In genomic region chr4:106313070-106313469, GRCm38 (mm10) we compare ENCODE assay signal across 21 mouse cellular contexts. TPM values are rescaled to one million over a fixed set of nuclear protein-coding genes. Genes with fewer than 3 reads are reported as not detected.
DNase-seq lines count a peak whose midpoint lies in the region; ATAC-seq and TF ChIP-seq lines count a peak whose summit lies in the region.
"Had no signal": no experiment of that assay in that cellular context is flagged by ENCODE, and none has a peak within 500 bp of the region (broad histone marks: within the 10 kb centered on the region; RNA-seq: fewer than 3 reads in every experiment).

No protein-coding gene starts in this region.

- TF ChIP-seq EP300 in liver, postnatal 0 days (IDR thresholded peaks at IDR 0.05; ENCODE audit: low read depth), result no peak

- no peak overlapping the region for H3K9ac ChIP-seq in liver, embryonic 15.5 days
- H3K9ac ChIP-seq in liver, postnatal 0 days (replicated peaks), result no peak overlapping the region
- H3K9ac ChIP-seq in hindbrain, embryonic 13.5 days, result no peak overlapping the region
- H3K9ac ChIP-seq: forebrain, embryonic 15.5 days; lung, embryonic 15.5 days; neural tube, embryonic 15.5 days had no signal

- H3K9me3 ChIP-seq in liver, embryonic 15.5 days (replicated peaks), result no peaks in the 10 kb centered on the region
- peaks cover 3% of the 10 kb centered on the region; the same call in 1 of the 2 replicates for H3K9me3 ChIP-seq in liver, postnatal 0 days (ENCODE audit: low read length)
- no peaks in the 10 kb centered on the region for H3K9me3 ChIP-seq in hindbrain, embryonic 13.5 days
- H3K9me3 ChIP-seq: forebrain, embryonic 15.5 days; limb, embryonic 10.5 days; lung, embryonic 15.5 days; neural tube, embryonic 15.5 days had no signal

- TF ChIP-seq CTCF in liver, postnatal 0 days (IDR thresholded peaks at IDR 0.05; ENCODE audit: low read depth), result no peak

- ATAC-seq in liver, embryonic 15.5 days (ENCODE audit: insufficient read depth), result no peak
- no peak for ATAC-seq in liver, postnatal 0 days
- ATAC-seq in hindbrain, embryonic 13.5 days (ENCODE audit: low FRiP score), result no peak
- ATAC-seq: forebrain, embryonic 15.5 days; midbrain, embryonic 16.5 days had no signal

- no peaks in the 10 kb centered on the region for H3K36me3 ChIP-seq in liver, embryonic 15.5 days (replicated peaks)
- H3K36me3 ChIP-seq in liver, postnatal 0 days (replicated peaks; ENCODE audit: insufficient read depth, low read length), result no peaks in the 10 kb centered on the region
- no peaks in the 10 kb centered on the region for H3K36me3 ChIP-seq in hindbrain, embryonic 13.5 days
- H3K36me3 ChIP-seq: forebrain, embryonic 15.5 days; limb, embryonic 10.5 days; lung, embryonic 15.5 days; neural tube, embryonic 15.5 days had no signal

- no peaks in the 10 kb centered on the region for H3K27me3 ChIP-seq in liver, embryonic 15.5 days
- no peaks in the 10 kb centered on the region for H3K27me3 ChIP-seq in liver, postnatal 0 days (ENCODE audit: insufficient read depth, low read length)
- no peaks in the 10 kb centered on the region for H3K27me3 ChIP-seq in hindbrain, embryonic 13.5 days
- H3K27me3 ChIP-seq: forebrain, embryonic 15.5 days; lung, embryonic 15.5 days; neural tube, embryonic 15.5 days had no signal

- 71% methylated on average over 8 of the region's 8 CpGs for WGBS in liver, embryonic 15.5 days (ENCODE audit: insufficient replicate concordance)
- WGBS in liver, postnatal 0 days (ENCODE audit: insufficient replicate concordance), result 71% methylated on average over 8 of the region's 8 CpGs
- WGBS in hindbrain, embryonic 13.5 days, result 89% methylated on average over 8 of the region's 8 CpGs

- H3K4me1 ChIP-seq in liver, embryonic 15.5 days (replicated peaks), result peaks cover 39% of the 10 kb centered on the region
- H3K4me1 ChIP-seq in liver, postnatal 0 days (ENCODE audit: insufficient read depth), result peaks cover 25% of the 10 kb centered on the region
- H3K4me1 ChIP-seq in hindbrain, embryonic 13.5 days (replicated peaks), result peaks cover 19% of the 10 kb centered on the region

- H3K27ac ChIP-seq in liver, embryonic 15.5 days (replicated peaks), result 0 out of 2 replicates have a peak overlapping the region, but pooled peaks have one; percentile 20
- no peak overlapping the region for H3K27ac ChIP-seq in liver, postnatal 0 days (ENCODE audit: low read depth)
- no peak overlapping the region for H3K27ac ChIP-seq in hindbrain, embryonic 13.5 days
- H3K27ac ChIP-seq: forebrain, embryonic 15.5 days; kidney, postnatal 0 days; layer of hippocampus, adult 2 months; limb, embryonic 10.5 days; lung, embryonic 15.5 days; neural tube, embryonic 15.5 days had no signal

- no peak for DNase-seq in liver, postnatal 0 days
- peak; percentile 37 for DNase-seq in T-cell, adult 2 months (ENCODE audit: low spot score)
- peak; percentile 49 to 54 for DNase-seq in natural killer cell, adult 2 months (ENCODE audit: low spot score in 2 of 2)
- peak; percentile 50 for DNase-seq in thymus, postnatal 4 days
- DNase-seq in layer of hippocampus, adult 11-12 months (ENCODE audit: low spot score), result no peak
- DNase-seq: cerebellum, adult 9-10 months; kidney, adult 2 months; lung, postnatal 4 days; right cerebral cortex, adult 18-20 months; right cerebral cortex, postnatal 4 days had no signal

- no peak overlapping the region for H3K4me3 ChIP-seq in liver, embryonic 15.5 days (replicated peaks)
- no peak overlapping the region for H3K4me3 ChIP-seq in liver, postnatal 0 days (ENCODE audit: low read depth, low read length)
- no peak overlapping the region for H3K4me3 ChIP-seq in hindbrain, embryonic 13.5 days
- H3K4me3 ChIP-seq: forebrain, embryonic 15.5 days; layer of hippocampus, adult 2 months; limb, embryonic 10.5 days; lung, embryonic 15.5 days; myocyte; neural tube, embryonic 15.5 days had no signal

- H3K4me2 ChIP-seq in liver, embryonic 15.5 days, result no peak overlapping the region
- no peak overlapping the region for H3K4me2 ChIP-seq in liver, postnatal 0 days (ENCODE audit: low read depth, low read length)
- H3K4me2 ChIP-seq in hindbrain, embryonic 13.5 days, result no peak overlapping the region
- H3K4me2 ChIP-seq: forebrain, embryonic 15.5 days; heart, embryonic 11.5 days; lung, embryonic 15.5 days; neural tube, embryonic 15.5 days had no signal

RNA-seq across cellular contexts. Expression of gene Usp24, which starts 2.9 kb away (rescaled TPM):
- 5.1 and 6.2 TPM in 2 replicates for polyA plus RNA-seq in liver, embryonic 15.5 days (2015; fragmentation: Nextera tagmentation; extraction: Ambion mirVana)
- polyA plus RNA-seq in liver, postnatal 0 days (2015; fragmentation: Nextera tagmentation; extraction: Ambion mirVana), result 4.7 TPM in 2 replicates
- 6.9 and 7.1 TPM in 2 replicates for polyA plus RNA-seq in hindbrain, embryonic 13.5 days (2015; fragmentation: Nextera tagmentation; extraction: Ambion mirVana)

Comparison
In these comparisons a context has a peak if more than half of its experiments do, and no peak if none do; other contexts are left out.
1. DNase-seq: peak in T-cell, adult 2 months (single experiment), natural killer cell, adult 2 months (2 of 2) and thymus, postnatal 4 days (single experiment); none in liver, postnatal 0 days (single experiment) and layer of hippocampus, adult 11-12 months (single experiment).